7 mouse cellular contexts compared by ENCODE assay signal in genomic region chr11:103346657-103347056, GRCm38 (mm10). TPM values are rescaled to one million over a fixed set of nuclear protein-coding genes. Genes with fewer than 3 reads are reported as not detected.
DNase-seq lines count a peak whose midpoint lies in the region; ATAC-seq and TF ChIP-seq lines count a peak whose summit lies in the region.

No protein-coding gene starts in this region.

- no peaks in the 10 kb centered on the region for H3K9me3 ChIP-seq in hindbrain, postnatal 0 days (ENCODE audit: low read length)
- H3K9me3 ChIP-seq in midbrain, embryonic 16.5 days (replicated peaks; ENCODE audit: control insufficient read depth, low read length, poor library complexity, severe bottlenecking), result no peaks in the 10 kb centered on the region

- no peak overlapping the region for H3K27ac ChIP-seq in hindbrain, postnatal 0 days
- H3K27ac ChIP-seq in midbrain, embryonic 16.5 days (ENCODE audit: low read length), result no peak overlapping the region

- peak; percentile 55 for ATAC-seq in Patski
- no peak for ATAC-seq in hindbrain, postnatal 0 days
- no peak for ATAC-seq in midbrain, embryonic 16.5 days

- H3K27me3 ChIP-seq in Patski, result no peaks in the 10 kb centered on the region
- no peaks in the 10 kb centered on the region for H3K27me3 ChIP-seq in hindbrain, postnatal 0 days (ENCODE audit: insufficient read depth, low read length)
- no peaks in the 10 kb centered on the region for H3K27me3 ChIP-seq in midbrain, embryonic 16.5 days (ENCODE audit: control insufficient read depth, insufficient read depth, low read depth, low read length)

- CTCF ChIA-PET in Patski (lab: Charles Lee), result interaction anchor here (1.1 to 1.7 kb wide), 2 partner anchors 13 kb away, joined by 3 to 5 read pairs; no protein-coding TSS in a partner anchor

- no peak overlapping the region for H3K9ac ChIP-seq in hindbrain, postnatal 0 days (replicated peaks; ENCODE audit: low read length)
- no peak overlapping the region for H3K9ac ChIP-seq in midbrain, embryonic 16.5 days (ENCODE audit: low read depth, low read length)

- no peak overlapping the region for H3K4me2 ChIP-seq in hindbrain, postnatal 0 days (ENCODE audit: low read depth, low read length)
- H3K4me2 ChIP-seq in midbrain, embryonic 16.5 days (ENCODE audit: low read length), result no peak overlapping the region

- in situ Hi-C loops in Patski (cut with MboI; ENCODE audit: low pct_unique_long_range_greater_than_20kb), result no loop called here

- WGBS in hindbrain, postnatal 0 days, result 63% methylated on average over 5 of the region's 5 CpGs
- 79% methylated on average over 5 of the region's 5 CpGs for WGBS in midbrain, embryonic 16.5 days

- DNase-seq in Patski (ENCODE audit: low read depth, low spot score), result no peak
- peak; percentile 45 to 46 for DNase-seq in gastrocnemius, adult 8-10 months (ENCODE audit: low spot score in 2 of 2)
- peak; percentile 84 for DNase-seq in kidney, adult 18-20 months
- peak; percentile 83 for DNase-seq in lung, postnatal 36 days
- DNase-seq in cerebellum, adult 9-10 months, result no peak
- DNase-seq in hindbrain, postnatal 0 days (ENCODE audit: low spot score), result no peak

- POLR2A ChIA-PET in Patski (lab: Charles Lee), result no interaction called here

- no peaks in the 10 kb centered on the region for H3K4me1 ChIP-seq in hindbrain, postnatal 0 days (ENCODE audit: insufficient read depth, low read length)
- no peaks in the 10 kb centered on the region for H3K4me1 ChIP-seq in midbrain, embryonic 16.5 days (ENCODE audit: control insufficient read depth, insufficient read depth, low read length)

- H3K4me3 ChIP-seq in hindbrain, postnatal 0 days (ENCODE audit: low read length), result no peak overlapping the region
- H3K4me3 ChIP-seq in midbrain, embryonic 16.5 days (ENCODE audit: low read depth, low read length), result no peak overlapping the region

- TF ChIP-seq CTCF in Patski (IDR thresholded peaks at IDR 0.05), result no peak
- TF ChIP-seq CTCF in hindbrain, postnatal 0 days (IDR thresholded peaks at IDR 0.05; ENCODE audit: low read depth), result no peak

- H3K36me3 ChIP-seq in hindbrain, postnatal 0 days (ENCODE audit: insufficient read depth, low read length), result no peaks in the 10 kb centered on the region
- H3K36me3 ChIP-seq in midbrain, embryonic 16.5 days (ENCODE audit: control insufficient read depth, insufficient read depth, low read length), result no peaks in the 10 kb centered on the region

RNA-seq across cellular contexts. Expression of gene Arhgap27, which starts 16.8 kb away (rescaled TPM):
- polyA plus RNA-seq in Patski (2021), result 11.9 TPM
- 1 to 10 TPM; 2.5 to 4.7 (median 4.4) TPM for total RNA-seq in gastrocnemius, adult 8-10 months (2022)
- 7.7 and 12.2 TPM in 2 replicates for total RNA-seq in hindbrain, postnatal 0 days (2014; rRNA removed)
- 5.5 and 5.9 TPM in 2 replicates for polyA plus RNA-seq in hindbrain, postnatal 0 days (2015; fragmentation: Nextera tagmentation; extraction: Ambion mirVana)
- 3.8 and 4.4 TPM in 2 replicates for polyA plus RNA-seq in midbrain, embryonic 16.5 days (2015; fragmentation: Nextera tagmentation; extraction: Ambion mirVana)

Comparison
In these comparisons a context has a peak if more than half of its experiments do, and no peak if none do; other contexts are left out.
1. DNase-seq: peak in gastrocnemius, adult 8-10 months (2 of 2), kidney, adult 18-20 months (single experiment) and lung, postnatal 36 days (single experiment); none in Patski (single experiment), cerebellum, adult 9-10 months (single experiment) and hindbrain, postnatal 0 days (single experiment).